Mouse (Mus musculus) hindbrain, embryonic 12.5 days (tissue): Measurements from ENCODE around the gene Olfr331. TPM values are rescaled to one million over a fixed set of nuclear protein-coding genes. Genes with fewer than 3 reads are reported as not detected.
"Not testable (repeated sequence)": the region's sequence is repeated elsewhere in the genome, so short reads cannot be mapped to it uniquely, and the experiment has no call there.

Experiments used
- ATAC-seq: fragments of 200-750 bp; cut with Nextera tagmentation; 2 replicates; pipeline ENCODE4 v1.8.0; 2017; ENCODE audit warnings: moderate TSS enrichment; ENCODE audit not compliant: low FRiP score
- H3K27ac ChIP-seq: fragments of 300-500 bp; sonication (generic); 2 replicates; pipeline ENCODE4 v1.5.1; 2016; ENCODE audit warnings: mild to moderate bottlenecking
- H3K27me3 ChIP-seq: fragments of 300-500 bp; sonication (generic); 2 replicates; pipeline ENCODE4 v1.6.1; 2016; ENCODE audit warnings: mild to moderate bottlenecking
- H3K36me3 ChIP-seq: fragments of 300-500 bp; sonication (generic); 2 replicates; pipeline ENCODE4 v1.6.1; 2016; ENCODE audit warnings: mild to moderate bottlenecking
- H3K4me1 ChIP-seq: fragments of 300-500 bp; sonication (generic); 2 replicates; pipeline ENCODE4 v1.6.1; 2016
- H3K4me2 ChIP-seq: fragments of 300-500 bp; sonication (generic); replicated peaks from 2 replicates; pipeline ENCODE4 v1.6.1; 2016; ENCODE audit warnings: mild to moderate bottlenecking
- H3K4me3 ChIP-seq: fragments of 300-500 bp; sonication (generic); 2 replicates; pipeline ENCODE4 v1.5.1; 2016; ENCODE audit warnings: mild to moderate bottlenecking
- H3K9ac ChIP-seq: fragments of 300-500 bp; sonication (generic); 2 replicates; pipeline ENCODE4 v1.6.1; 2016; ENCODE audit warnings: mild to moderate bottlenecking, moderate library complexity
- H3K9me3 ChIP-seq: fragments of 300-500 bp; sonication (generic); replicated peaks from 2 replicates; pipeline ENCODE4 v1.6.1; 2016; ENCODE audit warnings: mild to moderate bottlenecking
- WGBS: fragments of 180-500 bp; shearing (Covaris S2); methylation state at CpG from one replicate; pipeline ENCODE4 v1.1.7; 2016; 5-methylcytosine and 5-hydroxymethylcytosine counted together
- polyA plus RNA-seq: library from polyadenylated mRNA; unstranded; fragments of >200 nt; fragmentation: Nextera tagmentation; extraction: Ambion mirVana; gene quantifications from 2 replicates; pipeline ENCODE4 v1.2.1, GENCODE M21; 2016

Olfr331 gene
- not detected in 2 replicates for polyA plus RNA-seq

GRCm38 (mm10) chr11:58502472-58502871 is at the start of gene Olfr331:
Gene Olfr331, minus strand, starts transcription at chr11:58502572.
- not testable (repeated sequence) for H3K36me3 ChIP-seq, ATAC-seq, H3K27ac ChIP-seq

GRCm38 (mm10) chr11:58546322-58546721 is 44.0 kb upstream of the Olfr331 start, which contains the start of gene Olfr329-ps:
Gene Olfr329-ps, minus strand, starts transcription at chr11:58546422.
- H3K4me3 ChIP-seq, result no peak within 1 kb of the TSS
- no peaks in the 10 kb centered on the region for H3K27me3 ChIP-seq
- no peaks in the 10 kb centered on the region for H3K36me3 ChIP-seq
- no peak within 1 kb of the TSS for H3K9ac ChIP-seq
- no peaks in the 10 kb centered on the region for H3K9me3 ChIP-seq
- H3K27ac ChIP-seq, result no peak within 1 kb of the TSS
- ATAC-seq, result no peak
- H3K4me1 ChIP-seq, result no peaks in the 10 kb centered on the region
- H3K4me2 ChIP-seq, result no peak within 1 kb of the TSS
- WGBS, result 83% methylated on average over 5 of the region's 5 CpGs

More at GRCm38 (mm10) chr11:58502472-58502871, at the start of gene Olfr331:
- not testable (repeated sequence) for H3K4me1 ChIP-seq, H3K27me3 ChIP-seq, H3K4me3 ChIP-seq, H3K9ac ChIP-seq, H3K9me3 ChIP-seq, H3K4me2 ChIP-seq

GRCm38 (mm10) chr11:58534736-58535135 is 32.4 kb upstream of the Olfr331 start, which contains the start of gene Olfr330:
Gene Olfr330, minus strand, starts transcription at chr11:58534836.
- H3K4me1 ChIP-seq, H3K27ac ChIP-seq, ATAC-seq: not testable (repeated sequence)

GRCm38 (mm10) chr11:58519756-58520155 is 17.4 kb upstream of the Olfr331 start:
- WGBS, result 88% methylated on average over 7 of the region's 9 CpGs
- not testable (repeated sequence) for H3K36me3 ChIP-seq, H3K4me2 ChIP-seq, H3K27ac ChIP-seq, H3K9ac ChIP-seq, ATAC-seq, H3K4me1 ChIP-seq, H3K4me3 ChIP-seq, H3K9me3 ChIP-seq, H3K27me3 ChIP-seq

More at GRCm38 (mm10) chr11:58534736-58535135, 32.4 kb upstream of the Olfr331 start, which contains the start of gene Olfr330:
- H3K9me3 ChIP-seq, H3K4me3 ChIP-seq, H3K27me3 ChIP-seq, H3K36me3 ChIP-seq, H3K4me2 ChIP-seq, H3K9ac ChIP-seq: not testable (repeated sequence)

- H3K9ac ChIP-seq, H3K4me1 ChIP-seq: not testable (repeated sequence)
- WGBS, result 94% methylated on average over 18 of the region's 18 CpGs
Measured at GRCm38 (mm10) chr11:58518916-58519315, 16.5 kb upstream of the Olfr331 start.

GRCm38 (mm10) chr11:58509058-58509457 is 6.7 kb upstream of the Olfr331 start:
- not testable (repeated sequence) for H3K4me2 ChIP-seq, H3K4me3 ChIP-seq, H3K36me3 ChIP-seq, H3K27me3 ChIP-seq, H3K27ac ChIP-seq, ATAC-seq, H3K9me3 ChIP-seq, H3K4me1 ChIP-seq, H3K9ac ChIP-seq
- 86% methylated on average over 19 of the region's 19 CpGs for WGBS

More at GRCm38 (mm10) chr11:58518916-58519315, 16.5 kb upstream of the Olfr331 start:
- H3K4me2 ChIP-seq, H3K27me3 ChIP-seq, H3K36me3 ChIP-seq, ATAC-seq, H3K9me3 ChIP-seq, H3K27ac ChIP-seq, H3K4me3 ChIP-seq: not testable (repeated sequence)

- Histone ChIP-seq H3K4me3 (no peak overlapping the region), H3K9ac (no peak overlapping the region), H3K36me3 (no peaks in the 10 kb centered on the region), H3K27me3 (no peaks in the 10 kb centered on the region), H3K4me1 (no peaks in the 10 kb centered on the region), H3K9me3 (no peaks in the 10 kb centered on the region), H3K27ac (no peak overlapping the region), H3K4me2 (no peak overlapping the region)
- ATAC-seq, result no peak
- WGBS, result 63% methylated on average over 3 of the region's 3 CpGs
Measured at GRCm38 (mm10) chr11:58499290-58499689, 3.1 kb downstream of the Olfr331 start.

- Histone ChIP-seq H3K9ac (no peak overlapping the region), H3K27ac (no peak overlapping the region), H3K4me2 (no peak overlapping the region), H3K9me3 (no peaks in the 10 kb centered on the region), H3K27me3 (no peaks in the 10 kb centered on the region), H3K36me3 (no peaks in the 10 kb centered on the region), H3K4me1 (no peaks in the 10 kb centered on the region), H3K4me3 (no peak overlapping the region)
- ATAC-seq, result no peak
- WGBS, result 82% methylated on average over 9 of the region's 9 CpGs
Measured at GRCm38 (mm10) chr11:58498761-58499160, 3.6 kb downstream of the Olfr331 start.

GRCm38 (mm10) chr11:58492455-58492854 is 9.9 kb downstream of the Olfr331 start, which contains the start of gene Olfr332:
Gene Olfr332, minus strand, starts transcription at chr11:58492555.
- H3K9ac ChIP-seq, result no peak within 1 kb of the TSS
- no peak for ATAC-seq
- no peak within 1 kb of the TSS for H3K27ac ChIP-seq
- H3K4me1 ChIP-seq, result no peaks in the 10 kb centered on the region
- no peak within 1 kb of the TSS for H3K4me2 ChIP-seq
- WGBS, result 89% methylated on average over 2 of the region's 2 CpGs
- no peaks in the 10 kb centered on the region for H3K36me3 ChIP-seq
- H3K9me3 ChIP-seq, result no peaks in the 10 kb centered on the region
- no peak within 1 kb of the TSS for H3K4me3 ChIP-seq
- no peaks in the 10 kb centered on the region for H3K27me3 ChIP-seq

- H3K27me3 ChIP-seq, result no peaks in the 10 kb centered on the region
- no peak within 1 kb of the TSS for H3K27ac ChIP-seq
- H3K4me1 ChIP-seq, result no peaks in the 10 kb centered on the region
- no peaks in the 10 kb centered on the region for H3K9me3 ChIP-seq
- H3K4me3 ChIP-seq, result no peak within 1 kb of the TSS
- no peak within 1 kb of the TSS for H3K9ac ChIP-seq
- H3K36me3 ChIP-seq, result no peaks in the 10 kb centered on the region
- ATAC-seq, result no peak
- H3K4me2 ChIP-seq, result no peak within 1 kb of the TSS
Measured at GRCm38 (mm10) chr11:58462170-58462569, 40.2 kb downstream of the Olfr331 start, which contains the start of gene Olfr30. Gene Olfr30, minus strand, starts transcription at chr11:58462270.

- H3K27me3 ChIP-seq, result no peaks in the 10 kb centered on the region
- no peak for ATAC-seq
- H3K27ac ChIP-seq, result peak overlapping the region; percentile 35; the same call in 1 of the 2 replicates
- no peaks in the 10 kb centered on the region for H3K36me3 ChIP-seq
- no peak overlapping the region for H3K4me2 ChIP-seq
- H3K4me3 ChIP-seq, result no peak overlapping the region
- WGBS, result 50% methylated on average over 4 of the region's 4 CpGs
- H3K4me1 ChIP-seq, result no peaks in the 10 kb centered on the region
- no peak overlapping the region for H3K9ac ChIP-seq
- 0 out of 2 replicates have a peak, but pooled peaks cover 3% of the 10 kb centered on the region for H3K9me3 ChIP-seq
Measured at GRCm38 (mm10) chr11:58453592-58453991, 48.8 kb downstream of the Olfr331 start.

- no peak within 1 kb of the TSS for H3K27ac ChIP-seq
- no peaks in the 10 kb centered on the region for H3K36me3 ChIP-seq
- no peaks in the 10 kb centered on the region for H3K4me1 ChIP-seq
- WGBS, result 96% methylated on average over 9 of the region's 9 CpGs
- no peak within 1 kb of the TSS for H3K9ac ChIP-seq
- no peak for ATAC-seq
- H3K27me3 ChIP-seq, result no peaks in the 10 kb centered on the region
- H3K4me2 ChIP-seq, result no peak within 1 kb of the TSS
- H3K4me3 ChIP-seq, result no peak within 1 kb of the TSS
- H3K9me3 ChIP-seq, result 0 out of 2 replicates have a peak, but pooled peaks cover 6% of the 10 kb centered on the region
Measured at GRCm38 (mm10) chr11:58452759-58453158, 49.6 kb downstream of the Olfr331 start, which contains the start of gene Lypd9. Gene Lypd9, minus strand, starts transcription at chr11:58452923.
